22 mouse cellular contexts compared by ENCODE assay signal in the genomic region with DNA sequence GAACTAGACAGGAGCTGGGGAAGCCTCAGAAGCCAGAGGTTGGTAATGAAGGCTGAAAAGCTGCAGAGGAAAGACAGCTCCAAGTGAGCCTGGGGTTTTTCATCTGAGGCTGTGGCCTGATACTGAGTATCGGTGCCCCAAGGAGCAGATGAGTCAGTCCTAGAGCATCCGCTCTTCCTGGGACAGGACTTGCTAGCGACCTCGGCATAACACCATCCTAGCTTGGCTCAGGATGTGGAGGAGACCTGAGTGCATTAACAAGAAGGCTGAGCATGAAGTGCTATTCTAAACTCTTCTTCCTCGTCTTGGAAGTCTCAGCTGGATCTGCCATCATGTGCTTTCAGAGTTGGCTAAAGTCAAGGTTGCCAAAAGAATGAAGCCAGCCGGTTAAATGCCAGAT. TPM values are rescaled to one million over a fixed set of nuclear protein-coding genes. Genes with fewer than 3 reads are reported as not detected.
A peak's percentile ranks its signal among the peaks of the same experiment; 100 is the strongest.
DNase-seq lines count a peak whose midpoint lies in the region; ATAC-seq and TF ChIP-seq lines count a peak whose summit lies in the region.
"Had no signal": no experiment of that assay in that cellular context is flagged by ENCODE, and none has a peak within 500 bp of the region (broad histone marks: within the 10 kb centered on the region; RNA-seq: fewer than 3 reads in every experiment).

No protein-coding gene starts in this region.

- no peak for ATAC-seq in forebrain, postnatal 0 days
- ATAC-seq in embryonic facial prominence, embryonic 14.5 days (ENCODE audit: low read depth): no peak
- ATAC-seq: forebrain, embryonic 16.5 days; intestine, embryonic 15.5 days had no signal

- DNase-seq in forebrain, embryonic 10.5 days (ENCODE audit: extremely low spot score, low spot score): no peak
- DNase-seq in forebrain, postnatal 0 days: no peak
- DNase-seq in 3T3-L1 (ENCODE audit: low read depth, low spot score): peak; percentile 77
- DNase-seq in embryonic facial prominence, embryonic 14.5 days (ENCODE audit: low spot score): no peak
- DNase-seq in thymus, adult 18-20 months: no peak
- DNase-seq in urinary bladder, postnatal 10 days (ENCODE audit: low spot score): no peak
- DNase-seq: adrenal gland, postnatal 14 days; B cell, adult 2 months; cerebellum, adult 2 months; cerebellum, postnatal 10 days; embryo, embryonic 11 days; gastrocnemius, postnatal 14 days; heart, adult 2 months; heart, postnatal 14 days; kidney, adult 18-20 months had no signal

- no peaks in the 10 kb centered on the region for H3K9me3 ChIP-seq in forebrain, embryonic 10.5 days
- H3K9me3 ChIP-seq in forebrain, postnatal 0 days (ENCODE audit: low read length): no peaks in the 10 kb centered on the region
- no peaks in the 10 kb centered on the region for H3K9me3 ChIP-seq in embryonic facial prominence, embryonic 14.5 days (ENCODE audit: control insufficient read depth, low read length)
- H3K9me3 ChIP-seq: forebrain, embryonic 12.5 days; heart, embryonic 15.5 days; intestine, embryonic 15.5 days had no signal

- H3K4me3 ChIP-seq in forebrain, embryonic 10.5 days: no peak overlapping the region
- no peak overlapping the region for H3K4me3 ChIP-seq in forebrain, postnatal 0 days (ENCODE audit: low read depth, low read length)
- H3K4me3 ChIP-seq in bone marrow macrophage, adult 2 months (ENCODE audit: insufficient read depth, low read length): no peak overlapping the region
- H3K4me3 ChIP-seq in embryonic facial prominence, embryonic 14.5 days (ENCODE audit: low read depth, low read length): no peak overlapping the region
- H3K4me3 ChIP-seq: forebrain, embryonic 12.5 days; heart, adult 2 months; heart, embryonic 15.5 days; intestine, embryonic 15.5 days had no signal

- H3K36me3 ChIP-seq in forebrain, embryonic 10.5 days (replicated peaks): no peaks in the 10 kb centered on the region
- H3K36me3 ChIP-seq in forebrain, postnatal 0 days (ENCODE audit: insufficient read depth): no peaks in the 10 kb centered on the region
- no peaks in the 10 kb centered on the region for H3K36me3 ChIP-seq in embryonic facial prominence, embryonic 14.5 days (ENCODE audit: control insufficient read depth, insufficient read depth, low read length)
- H3K36me3 ChIP-seq: forebrain, embryonic 12.5 days; heart, embryonic 15.5 days; intestine, embryonic 15.5 days had no signal

- H3K4me2 ChIP-seq in forebrain, postnatal 0 days (ENCODE audit: low read depth): no peak overlapping the region
- H3K4me2 ChIP-seq in embryonic facial prominence, embryonic 14.5 days (ENCODE audit: low read depth, low read length): no peak overlapping the region
- H3K4me2 ChIP-seq: forebrain, embryonic 12.5 days; heart, embryonic 11.5 days; heart, embryonic 15.5 days; hindbrain, embryonic 14.5 days; intestine, embryonic 15.5 days had no signal

- peak overlapping the region; percentile 51; the same call in 1 of the 2 replicates for H3K27ac ChIP-seq in forebrain, embryonic 10.5 days
- no peak overlapping the region for H3K27ac ChIP-seq in forebrain, postnatal 0 days (ENCODE audit: low read depth, low read length)
- peak overlapping the region; percentile 42; the same call in 1 of the 2 replicates for H3K27ac ChIP-seq in bone marrow macrophage, adult 2 months (ENCODE audit: insufficient read depth, low read depth, low read length)
- H3K27ac ChIP-seq in embryonic facial prominence, embryonic 14.5 days (replicated peaks; ENCODE audit: low read depth, low read length): peak overlapping the region; percentile 54; the same call in 1 of the 2 replicates
- H3K27ac ChIP-seq: forebrain, embryonic 12.5 days; heart, adult 2 months; heart, embryonic 15.5 days; hindbrain, embryonic 14.5 days; intestine, embryonic 15.5 days had no signal

- H3K9ac ChIP-seq in forebrain, postnatal 0 days: no peak overlapping the region
- no peak overlapping the region for H3K9ac ChIP-seq in embryonic facial prominence, embryonic 14.5 days (ENCODE audit: low read depth, low read length)
- H3K9ac ChIP-seq: forebrain, embryonic 12.5 days; heart, embryonic 15.5 days; hindbrain, embryonic 14.5 days; intestine, embryonic 15.5 days had no signal

- TF ChIP-seq POLR2A in bone marrow macrophage, adult 2 months (IDR thresholded peaks at IDR 0.05; ENCODE audit: borderline replicate concordance, low read depth, low read length): no peak

- TF ChIP-seq CTCF in forebrain, postnatal 0 days (IDR thresholded peaks at IDR 0.05; ENCODE audit: low read depth): no peak
- TF ChIP-seq CTCF in bone marrow macrophage, adult 2 months (IDR thresholded peaks at IDR 0.05; ENCODE audit: low read depth, low read length): no peak

- H3K4me1 ChIP-seq in forebrain, embryonic 10.5 days: peaks cover 46% of the 10 kb centered on the region
- no peaks in the 10 kb centered on the region for H3K4me1 ChIP-seq in forebrain, postnatal 0 days (ENCODE audit: insufficient read depth)
- H3K4me1 ChIP-seq in bone marrow macrophage, adult 2 months (ENCODE audit: control insufficient read depth, insufficient read depth, low read length): peaks cover 42% of the 10 kb centered on the region
- H3K4me1 ChIP-seq in embryonic facial prominence, embryonic 14.5 days (ENCODE audit: control insufficient read depth, insufficient read depth, low read length): peaks cover 8% of the 10 kb centered on the region
- H3K4me1 ChIP-seq: intestine, embryonic 15.5 days had no signal

- H3K27me3 ChIP-seq in forebrain, embryonic 10.5 days (ENCODE audit: poor library complexity, severe bottlenecking): peaks cover 6% of the 10 kb centered on the region; the same call in 1 of the 2 replicates
- no peaks in the 10 kb centered on the region for H3K27me3 ChIP-seq in forebrain, postnatal 0 days (ENCODE audit: insufficient read depth, low read length)
- no peaks in the 10 kb centered on the region for H3K27me3 ChIP-seq in embryonic facial prominence, embryonic 14.5 days (replicated peaks; ENCODE audit: control insufficient read depth, insufficient read depth, low read length)
- H3K27me3 ChIP-seq: forebrain, embryonic 12.5 days; heart, embryonic 15.5 days; intestine, embryonic 15.5 days had no signal

- WGBS in forebrain, embryonic 10.5 days: 84% methylated on average over 6 of the region's 6 CpGs
- WGBS in forebrain, postnatal 0 days: 74% methylated on average over 6 of the region's 6 CpGs
- 66% methylated on average over 6 of the region's 6 CpGs for WGBS in embryonic facial prominence, embryonic 14.5 days

RNA-seq across cellular contexts. Expression of a gene that starts 25.5 kb away (rescaled TPM):
- polyA plus RNA-seq in forebrain, embryonic 10.5 days (2016; fragmentation: Nextera tagmentation; extraction: Ambion mirVana): 1.9 and 2.2 TPM in 2 replicates
- total RNA-seq in forebrain, postnatal 0 days (2014; rRNA removed): 5.4 and 5.7 TPM in 2 replicates
- polyA plus RNA-seq in forebrain, postnatal 0 days (2015; fragmentation: Nextera tagmentation; extraction: Ambion mirVana): 2.1 and 2.2 TPM in 2 replicates
- 13.4 and 15.6 TPM in 2 replicates for polyA plus RNA-seq in bone marrow macrophage, adult 2 months (2012; ENCODE audit: insufficient read depth, insufficient read length, missing spikeins)
- polyA plus RNA-seq in embryonic facial prominence, embryonic 14.5 days (2014; fragmentation: Nextera tagmentation; extraction: Ambion mirVana): 1.3 and 1.6 TPM in 2 replicates
